Mouse (Mus musculus) myocyte (in vitro differentiated cells): ENCODE data around the gene Lmna. TPM values are rescaled to one million over a fixed set of nuclear protein-coding genes. Genes with fewer than 3 reads are reported as not detected.
A peak's percentile ranks its signal among the peaks of the same experiment; 100 is the strongest.

Experiments
- H3K27me3 ChIP-seq: one replicate; pipeline ENCODE4 v1.6.1; 2011; ENCODE audit not compliant: control insufficient read depth, insufficient read depth, insufficient read length
- H3K36me3 ChIP-seq: one replicate; pipeline ENCODE4 v1.6.1; 2011; ENCODE audit not compliant: control insufficient read depth, insufficient read depth
- H3K4me2 ChIP-seq: one replicate; pipeline ENCODE4 v1.6.1; 2011; ENCODE audit warnings: low read depth, control low read depth
- H3K4me3 ChIP-seq: one replicate; pipeline ENCODE4 v1.5.1; 2011; ENCODE audit warnings: mild to moderate bottlenecking, control low read depth, moderate library complexity
- H3K79me2 ChIP-seq: one replicate; pipeline ENCODE4 v1.6.1; 2011; ENCODE audit not compliant: control insufficient read depth, insufficient read depth
- H3ac ChIP-seq: one replicate; pipeline ENCODE4 v1.6.1; 2011; ENCODE audit not compliant: control insufficient read depth, insufficient read length
- CEBPB ChIP-seq: IDR thresholded peaks from 2 replicates; pipeline ENCODE4 v1.6.1; 2011; ENCODE audit warnings: mild to moderate bottlenecking, moderate library complexity; ENCODE audit not compliant: poor library complexity, insufficient read depth, severe bottlenecking
- E2F4 ChIP-seq: IDR thresholded peaks from one replicate; pipeline ENCODE4 v1.6.1; 2011; ENCODE audit warnings: mild to moderate bottlenecking, control low read depth, moderate library complexity; ENCODE audit not compliant: insufficient read depth
- MAX ChIP-seq: IDR thresholded peaks from one replicate; pipeline ENCODE4 v1.6.1; 2011; ENCODE audit warnings: low read depth, mild to moderate bottlenecking, control low read depth
- MYOD1 ChIP-seq, 3 experiments: IDR thresholded peaks; one replicate each; pipeline ENCODE4 v1.6.1; 2011; ENCODE audit warnings: control low read depth in 2 of 3, low read depth in 2 of 3, mild to moderate bottlenecking in 2 of 3, moderate library complexity in 1 of 3; ENCODE audit not compliant: insufficient read length in 2 of 3, control insufficient read depth in 1 of 3
- MYOG ChIP-seq, 3 experiments: IDR thresholded peaks; one replicate each; pipeline ENCODE4 v1.6.1; 2011; ENCODE audit warnings: control low read depth in 2 of 3, low read depth in 2 of 3, mild to moderate bottlenecking in 2 of 3; ENCODE audit not compliant: insufficient read length in 2 of 3, control insufficient read depth in 1 of 3, insufficient read depth in 1 of 3
- POLR2A ChIP-seq: IDR thresholded peaks from one replicate; pipeline ENCODE4 v1.6.1; 2011; ENCODE audit warnings: low read depth, mild to moderate bottlenecking, control low read depth, moderate library complexity; ENCODE audit not compliant: insufficient read length
- POLR2AphosphoS2 ChIP-seq: IDR thresholded peaks from one replicate; pipeline ENCODE4 v1.6.1; 2011; ENCODE audit warnings: low read depth, control low read depth; ENCODE audit not compliant: insufficient read length
- REST ChIP-seq: IDR thresholded peaks from one replicate; pipeline ENCODE4 v1.6.1; 2011; ENCODE audit warnings: mild to moderate bottlenecking, control low read depth, moderate library complexity; ENCODE audit not compliant: insufficient read depth, insufficient read length
- SRF ChIP-seq: IDR thresholded peaks from one replicate; pipeline ENCODE4 v1.6.1; 2011; ENCODE audit warnings: low read depth; ENCODE audit not compliant: control insufficient read depth, insufficient read length
- TCF12 ChIP-seq: IDR thresholded peaks from one replicate; pipeline ENCODE4 v1.6.1; 2011; ENCODE audit warnings: mild to moderate bottlenecking, control low read depth; ENCODE audit not compliant: poor library complexity, insufficient read depth, severe bottlenecking
- TCF3 ChIP-seq: IDR thresholded peaks from one replicate; pipeline ENCODE4 v1.6.1; 2011; ENCODE audit warnings: low read depth, control low read depth; ENCODE audit not compliant: insufficient read length
- USF1 ChIP-seq: IDR thresholded peaks from one replicate; pipeline ENCODE4 v1.6.1; 2011; ENCODE audit warnings: low read depth, mild to moderate bottlenecking, control low read depth, moderate library complexity
- polyA plus RNA-seq: library from polyadenylated mRNA; unstranded; fragments of >200 nt; fragmentation: generic; extraction: Trizol; gene quantifications from one replicate; pipeline ENCODE4 v1.2.1, GENCODE M21; 2012; ENCODE audit warnings: missing spikeins

Lmna gene
- polyA plus RNA-seq, 1 experiment: 954 TPM

- Histone ChIP-seq H3K79me2 (no peaks in the 10 kb centered on the region), H3ac (no peak overlapping the region), H3K4me2 (no peak overlapping the region), H3K27me3 (no peaks in the 10 kb centered on the region), H3K36me3 (no peaks in the 10 kb centered on the region), H3K4me3 (no peak overlapping the region)
- TF ChIP-seq POLR2A (no peak), REST (no peak), E2F4 (no peak), MYOD1 (IDR thresholded peaks at IDR 0.05; ENCODE audit: control insufficient read depth in 1 of 3, insufficient read length in 2 of 3, low read depth in 2 of 3) (no peak)
These were observed 34.1 kb upstream of the Lmna start for GRCm38 (mm10) chr3:88543651-88544410.

GRCm38 (mm10) chr3:88543174-88543573, 33.4 kb upstream of the Lmna start:
- Histone ChIP-seq H3K36me3 (no peaks in the 10 kb centered on the region), H3K4me3 (no peak overlapping the region), H3K4me2 (no peak overlapping the region), H3K79me2 (no peaks in the 10 kb centered on the region), H3ac (no peak overlapping the region), H3K27me3 (no peaks in the 10 kb centered on the region)
- TF ChIP-seq POLR2AphosphoS2: no peak
- no peak for TF ChIP-seq SRF
- TF ChIP-seq E2F4: no peak
- no peak for TF ChIP-seq MAX
- no peak for TF ChIP-seq MYOD1 (IDR thresholded peaks at IDR 0.05; ENCODE audit: control insufficient read depth in 1 of 3, insufficient read length in 2 of 3, low read depth in 2 of 3)
- TF ChIP-seq MYOG (IDR thresholded peaks at IDR 0.05; ENCODE audit: control insufficient read depth in 1 of 3, insufficient read depth in 1 of 3, insufficient read length in 2 of 3, low read depth in 2 of 3): no peak
- TF ChIP-seq TCF3: no peak
- no peak for TF ChIP-seq TCF12
- TF ChIP-seq USF1: no peak
- no peak for TF ChIP-seq REST
- no peak for TF ChIP-seq POLR2A

DNA sequence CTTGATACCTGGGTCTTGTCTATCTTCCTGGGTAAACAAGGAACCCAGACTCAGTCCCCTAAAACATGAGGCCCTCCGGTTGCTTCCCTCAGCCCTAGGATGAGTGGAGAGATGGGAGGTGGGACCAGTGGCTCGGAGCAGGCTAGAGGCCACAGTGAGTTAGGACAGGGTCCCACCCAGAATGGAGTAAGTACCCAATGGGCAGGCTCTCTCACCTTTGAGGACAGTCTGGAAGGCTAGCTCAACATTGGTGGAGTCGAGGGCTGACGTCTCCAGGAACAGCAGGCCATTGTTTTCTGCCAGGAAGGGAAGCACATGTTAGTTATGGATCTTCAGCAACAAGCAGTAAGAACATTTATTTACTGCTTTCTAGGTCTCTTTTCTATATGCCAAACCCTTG, 32.7 kb upstream of the Lmna start:
- H3K36me3 ChIP-seq: no peaks in the 10 kb centered on the region
- no peaks in the 10 kb centered on the region for H3K79me2 ChIP-seq
- H3K4me2 ChIP-seq: no peak overlapping the region
- TF ChIP-seq MYOD1 (IDR thresholded peaks at IDR 0.05; ENCODE audit: control insufficient read depth in 1 of 3, insufficient read length in 2 of 3, low read depth in 2 of 3) (no peak), REST (no peak), POLR2AphosphoS2 (no peak), MYOG (IDR thresholded peaks at IDR 0.05; ENCODE audit: control insufficient read depth in 1 of 3, insufficient read depth in 1 of 3, insufficient read length in 2 of 3, low read depth in 2 of 3) (no peak), E2F4 (no peak), SRF (no peak), TCF3 (no peak), TCF12 (no peak), POLR2A (no peak), CEBPB (no peak), USF1 (no peak), MAX (no peak)
- no peak overlapping the region for H3ac ChIP-seq
- H3K27me3 ChIP-seq: no peaks in the 10 kb centered on the region
- no peak overlapping the region for H3K4me3 ChIP-seq

DNA sequence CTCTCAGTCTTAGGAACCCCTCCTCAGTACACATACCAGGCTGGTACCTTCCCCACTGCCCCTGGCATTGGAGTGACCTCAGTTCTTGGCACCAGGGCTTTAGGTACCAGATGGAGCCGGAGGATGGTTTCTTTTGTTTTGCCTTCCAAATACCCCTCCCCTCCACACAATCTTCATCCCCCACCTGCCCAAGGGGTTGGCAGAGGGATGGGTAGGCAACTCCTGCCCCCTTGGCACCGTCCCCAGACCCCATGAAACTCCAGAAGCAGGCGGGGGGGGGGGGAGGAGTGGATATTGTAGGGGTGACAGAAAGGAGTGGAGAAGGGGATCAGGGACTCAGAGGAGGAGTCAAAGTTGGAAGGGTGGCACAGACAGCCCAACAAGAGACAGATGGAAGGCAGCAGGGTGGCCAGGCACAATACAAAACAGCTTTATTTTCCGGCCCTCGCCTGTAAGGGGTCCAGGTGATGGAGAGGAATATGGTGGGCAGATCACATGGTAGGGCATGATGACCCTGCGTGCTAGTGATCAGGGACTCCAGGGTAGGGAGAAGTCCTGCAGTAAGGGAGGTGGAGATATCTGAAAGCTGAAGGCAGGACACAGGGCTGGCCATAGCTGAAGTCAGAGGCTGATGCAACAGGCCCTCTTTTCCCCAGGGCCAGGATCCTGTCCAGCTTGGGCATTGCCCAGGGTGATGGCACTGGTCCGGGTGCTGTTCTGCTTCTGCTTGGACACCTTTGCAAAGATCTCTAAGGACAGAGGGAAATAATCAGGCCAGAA, 32.1 kb upstream of the Lmna start:
- no peak for TF ChIP-seq TCF12
- no peak for TF ChIP-seq E2F4
- TF ChIP-seq POLR2A: peak; percentile 20
- peak; percentile 59 for TF ChIP-seq POLR2AphosphoS2
- TF ChIP-seq CEBPB: peak; percentile 41; the same call in 1 of the 2 replicates
- no peaks in the 10 kb centered on the region for H3K36me3 ChIP-seq
- no peaks in the 10 kb centered on the region for H3K27me3 ChIP-seq
- H3K4me3 ChIP-seq: no peak overlapping the region
- no peaks in the 10 kb centered on the region for H3K79me2 ChIP-seq
- no peak overlapping the region for H3K4me2 ChIP-seq
- H3ac ChIP-seq: no peak overlapping the region

GRCm38 (mm10) chr3:88540085-88540484, 30.3 kb upstream of the Lmna start:
- Histone ChIP-seq H3ac (no peak overlapping the region), H3K79me2 (peaks cover 5% of the 10 kb centered on the region), H3K4me2 (no peak overlapping the region), H3K36me3 (no peaks in the 10 kb centered on the region), H3K4me3 (no peak overlapping the region), H3K27me3 (no peaks in the 10 kb centered on the region)
- TF ChIP-seq POLR2A (no peak), SRF (no peak), MYOD1 (IDR thresholded peaks at IDR 0.05; ENCODE audit: control insufficient read depth in 1 of 3, insufficient read length in 2 of 3, low read depth in 2 of 3) (no peak), MYOG (IDR thresholded peaks at IDR 0.05; ENCODE audit: control insufficient read depth in 1 of 3, insufficient read depth in 1 of 3, insufficient read length in 2 of 3, low read depth in 2 of 3) (no peak)
